Mouse (Mus musculus): Measurements from ENCODE around the gene Calm2.

The Calm2 gene

GRCm38 (mm10) chr17:87397088-87397487 is 49.6 kb downstream of the Calm2 start:
- Histone ChIP-seq H3K27me3 (ENCODE audit: control insufficient read depth, insufficient read depth, low read length, poor library complexity, severe bottlenecking) (no peaks in the 10 kb centered on the region), H3K36me3 (ENCODE audit: control insufficient read depth, insufficient read depth, low read length, poor library complexity, severe bottlenecking) (no peaks in the 10 kb centered on the region)
- no peak for DNase-seq (ENCODE audit: low read depth, low spot score)

- no peak for DNase-seq (ENCODE audit: low read depth, low spot score)
- Histone ChIP-seq H3K27me3 (ENCODE audit: control insufficient read depth, insufficient read depth, low read length, poor library complexity, severe bottlenecking) (no peaks in the 10 kb centered on the region), H3K36me3 (ENCODE audit: control insufficient read depth, insufficient read depth, low read length, poor library complexity, severe bottlenecking) (no peaks in the 10 kb centered on the region)
These were observed 55.5 kb downstream of the Calm2 start for GRCm38 (mm10) chr17:87391242-87391641.

DNA sequence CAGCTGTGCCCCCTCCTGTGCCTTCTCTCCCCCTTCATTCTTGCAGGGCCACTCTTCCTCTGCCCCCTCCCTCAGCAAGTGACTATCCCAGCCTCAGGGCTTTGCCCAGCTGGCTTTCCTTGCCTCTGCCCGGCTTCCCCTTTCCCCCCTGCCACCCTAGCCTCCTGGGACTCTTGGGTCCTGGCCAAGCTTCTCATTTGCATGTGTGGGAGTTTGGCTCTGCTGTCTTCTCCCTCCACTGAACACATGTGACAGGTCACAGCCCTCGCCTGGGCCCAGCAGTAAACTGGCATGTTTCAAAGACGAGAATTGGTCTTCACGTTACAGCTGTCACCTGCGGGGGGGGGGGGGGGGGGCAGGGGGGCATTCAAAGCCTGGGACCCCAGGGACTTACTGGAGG is 59.7 kb downstream of the Calm2 start:
- peak; percentile 79 for DNase-seq (ENCODE audit: low read depth, low spot score)
- Histone ChIP-seq H3K36me3 (ENCODE audit: control insufficient read depth, insufficient read depth, low read length, poor library complexity, severe bottlenecking) (no peaks in the 10 kb centered on the region), H3K27me3 (ENCODE audit: control insufficient read depth, insufficient read depth, low read length, poor library complexity, severe bottlenecking) (no peaks in the 10 kb centered on the region)

GRCm38 (mm10) chr17:87385835-87386234 is 60.9 kb downstream of the Calm2 start:
- no peak for DNase-seq (ENCODE audit: low read depth, low spot score)
- no peaks in the 10 kb centered on the region for H3K27me3 ChIP-seq (ENCODE audit: control insufficient read depth, insufficient read depth, low read length, poor library complexity, severe bottlenecking)

More at GRCm38 (mm10) chr17:87385835-87386234, 60.9 kb downstream of the Calm2 start:
- no peaks in the 10 kb centered on the region for H3K36me3 ChIP-seq (ENCODE audit: control insufficient read depth, insufficient read depth, low read length, poor library complexity, severe bottlenecking)

Measured in splenic B cell, adult 2 months (primary cell).